Mouse (Mus musculus) CH12.LX (cell line): ENCODE results near the gene Lrrc3c. TPM values are rescaled to one million over a fixed set of nuclear protein-coding genes. Genes with fewer than 3 reads are reported as not detected.
A peak's percentile ranks its signal among the peaks of the same experiment; 100 is the strongest.

Experiments used
- DNase-seq: peaks from one replicate; pipeline ENCODE4 v3.0.0-alpha.2; 2013; ENCODE audit errors: extremely low read depth
- H3K27ac ChIP-seq: 2 replicates; pipeline ENCODE4 v1.5.1; 2012; ENCODE audit warnings: low read depth, mild to moderate bottlenecking, control low read depth, moderate library complexity; ENCODE audit not compliant: insufficient read depth
- H3K27me3 ChIP-seq: replicated peaks from 2 replicates; pipeline ENCODE3; 2012; ENCODE audit warnings: inconsistent platforms
- H3K36me3 ChIP-seq, 2 experiments: replicated peaks in 1 of 2; 2 replicates each; pipeline versions ENCODE3 to v1.6.1; 2012; ENCODE audit warnings: inconsistent platforms in 1 of 2, low read length in 1 of 2, mild to moderate bottlenecking in 1 of 2, mixed read lengths in 1 of 2, moderate library complexity in 1 of 2; ENCODE audit not compliant: control insufficient read depth in 1 of 2, insufficient read depth in 1 of 2
- H3K4me1 ChIP-seq, 2 experiments: 2 replicates each; pipeline ENCODE4 v1.6.1; 2012; ENCODE audit warnings: inconsistent platforms in 1 of 2, moderate library complexity in 1 of 2; ENCODE audit not compliant: insufficient read depth in 2 of 2, control insufficient read depth in 1 of 2
- H3K4me2 ChIP-seq: 2 replicates; pipeline ENCODE4 v1.6.1; 2012; ENCODE audit warnings: low read depth, mild to moderate bottlenecking, control low read depth; ENCODE audit not compliant: poor library complexity, insufficient read depth, severe bottlenecking
- H3K4me3 ChIP-seq, 3 experiments: fragments of 150-350 bp in 1 of 3; sonication (generic) in 1 of 3; replicated peaks in 1 of 3; 2 replicates each; pipeline versions ENCODE3 to v1.5.1; 2011 to 2012; ENCODE audit warnings: low read depth in 2 of 3, low read length in 2 of 3, mild to moderate bottlenecking in 2 of 3, moderate library complexity in 2 of 3, control low read depth in 1 of 3, improper control_type of control experiment in 1 of 3, inconsistent platforms in 1 of 3, mixed read lengths in 1 of 3; ENCODE audit not compliant: poor library complexity in 1 of 3
- H3K79me2 ChIP-seq: replicated peaks from 2 replicates; pipeline ENCODE4 v1.6.1; 2012; ENCODE audit warnings: mild to moderate bottlenecking, moderate library complexity; ENCODE audit not compliant: control insufficient read depth, poor library complexity, insufficient read depth, severe bottlenecking; ENCODE audit errors: extremely low read depth
- H3K9ac ChIP-seq: 2 replicates; pipeline ENCODE4 v1.6.1; 2012; ENCODE audit warnings: low read depth, mild to moderate bottlenecking, control low read depth, moderate library complexity; ENCODE audit not compliant: insufficient read depth
- H3K9me3 ChIP-seq: replicated peaks from 2 replicates; pipeline ENCODE3; 2012; ENCODE audit warnings: low read length, inconsistent platforms, mixed read lengths
- BHLHE40 ChIP-seq: IDR thresholded peaks from 2 replicates; pipeline ENCODE4 v1.6.1; 2011; ENCODE audit warnings: mild to moderate bottlenecking, low read depth, low read length, improper control_type of control experiment
- CHD1 ChIP-seq: IDR thresholded peaks from 2 replicates; pipeline ENCODE4 v1.6.1; 2012; ENCODE audit warnings: low read depth, low read length, improper control_type of control experiment, inconsistent platforms
- CHD2 ChIP-seq: IDR thresholded peaks from 2 replicates; pipeline ENCODE4 v1.6.1; 2011; ENCODE audit warnings: low read length, improper control_type of control experiment
- CTCF ChIP-seq, 2 experiments: IDR thresholded peaks in 1 of 2; conservative IDR thresholded peaks in 1 of 2; 2 replicates each; pipeline ENCODE4 v1.5.1; 2011 to 2012; ENCODE audit warnings: low read depth in 2 of 2, low read length in 2 of 2, improper control_type of control experiment in 1 of 2, inconsistent platforms in 1 of 2, mild to moderate bottlenecking in 1 of 2, moderate library complexity in 1 of 2
- E2F4 ChIP-seq: IDR thresholded peaks from 2 replicates; pipeline ENCODE4 v1.6.1; 2011; ENCODE audit warnings: low read depth, low read length, improper control_type of control experiment; ENCODE audit not compliant: insufficient replicate concordance
- ELF1 ChIP-seq: IDR thresholded peaks from 2 replicates; pipeline ENCODE4 v1.6.1; 2014; ENCODE audit warnings: low read depth, mild to moderate bottlenecking, inconsistent platforms, low read length, improper control_type of control experiment
- EP300 ChIP-seq: IDR thresholded peaks from 2 replicates; pipeline ENCODE4 v1.6.1; 2011; ENCODE audit warnings: low read length, improper control_type of control experiment
- ETS1 ChIP-seq: conservative IDR thresholded peaks from 2 replicates; pipeline ENCODE4 v1.6.1; 2012; ENCODE audit warnings: low read depth, mild to moderate bottlenecking, inconsistent platforms, low read length, improper control_type of control experiment, moderate library complexity
- GABPA ChIP-seq: IDR thresholded peaks from 2 replicates; pipeline ENCODE4 v1.6.1; 2012; ENCODE audit warnings: low read depth, low read length, improper control_type of control experiment, inconsistent platforms; ENCODE audit not compliant: insufficient replicate concordance
- HCFC1 ChIP-seq: IDR thresholded peaks from 2 replicates; pipeline ENCODE4 v1.6.1; 2012; ENCODE audit warnings: low read depth, mild to moderate bottlenecking, inconsistent platforms, low read length, improper control_type of control experiment
- IRF4 ChIP-seq: IDR thresholded peaks from 2 replicates; pipeline ENCODE4 v1.6.1; 2014; ENCODE audit warnings: low read depth, mild to moderate bottlenecking, inconsistent platforms, low read length, improper control_type of control experiment
- JUN ChIP-seq: IDR thresholded peaks from 2 replicates; pipeline ENCODE4 v1.6.1; 2011; ENCODE audit warnings: low read depth, mild to moderate bottlenecking, low read length, improper control_type of control experiment, moderate library complexity; ENCODE audit not compliant: insufficient read depth
- JUND ChIP-seq: conservative IDR thresholded peaks from 2 replicates; pipeline ENCODE4 v1.6.1; 2011; ENCODE audit warnings: low read depth, low read length, improper control_type of control experiment
- KAT2A ChIP-seq: IDR thresholded peaks from 2 replicates; pipeline ENCODE4 v1.6.1; 2012; ENCODE audit warnings: low read length, improper control_type of control experiment, inconsistent platforms; ENCODE audit not compliant: insufficient replicate concordance
- MAFK ChIP-seq: IDR thresholded peaks from 2 replicates; pipeline ENCODE4 v1.6.1; 2011; ENCODE audit warnings: low read length, improper control_type of control experiment; ENCODE audit not compliant: insufficient replicate concordance
- MAX ChIP-seq: IDR thresholded peaks from 2 replicates; pipeline ENCODE4 v1.6.1; 2011; ENCODE audit warnings: low read length, improper control_type of control experiment
- MAZ ChIP-seq: IDR thresholded peaks from 2 replicates; pipeline ENCODE4 v1.6.1; 2012; ENCODE audit warnings: low read depth, mild to moderate bottlenecking, inconsistent platforms, low read length, improper control_type of control experiment, moderate library complexity
- MEF2A ChIP-seq: IDR thresholded peaks from 2 replicates; pipeline ENCODE4 v1.6.1; 2014; ENCODE audit warnings: low read depth, mild to moderate bottlenecking, inconsistent platforms, low read length, improper control_type of control experiment, borderline replicate concordance
- MXI1 ChIP-seq: IDR thresholded peaks from 2 replicates; pipeline ENCODE4 v1.6.1; 2011; ENCODE audit warnings: mild to moderate bottlenecking, low read depth, low read length, improper control_type of control experiment
- MYC ChIP-seq: IDR thresholded peaks from 2 replicates; pipeline ENCODE4 v1.6.1; 2011; ENCODE audit warnings: low read depth, mild to moderate bottlenecking, improper control_type of control experiment, low read length
- NELFE ChIP-seq: IDR thresholded peaks from 2 replicates; pipeline ENCODE4 v1.6.1; 2011; ENCODE audit warnings: low read depth, low read length, improper control_type of control experiment
- NRF1 ChIP-seq: IDR thresholded peaks from 2 replicates; pipeline ENCODE4 v1.6.1; 2014; ENCODE audit warnings: low read depth, mild to moderate bottlenecking, inconsistent platforms, low read length, improper control_type of control experiment, moderate library complexity
- PAX5 ChIP-seq: IDR thresholded peaks from 2 replicates; pipeline ENCODE4 v1.6.1; 2012; ENCODE audit warnings: low read length, inconsistent platforms, mixed read lengths
- POLR2A ChIP-seq: IDR thresholded peaks from 2 replicates; pipeline ENCODE4 v1.6.1; 2011; ENCODE audit warnings: low read depth, mild to moderate bottlenecking, improper control_type of control experiment, low read length
- POLR2AphosphoS2 ChIP-seq: IDR thresholded peaks from 2 replicates; pipeline ENCODE4 v1.6.1; 2011; ENCODE audit warnings: low read depth, low read length, improper control_type of control experiment
- RAD21 ChIP-seq: IDR thresholded peaks from 2 replicates; pipeline ENCODE4 v1.6.1; 2011; ENCODE audit warnings: low read depth, mild to moderate bottlenecking, low read length, improper control_type of control experiment, moderate library complexity
- RCOR1 ChIP-seq: conservative IDR thresholded peaks from 2 replicates; pipeline ENCODE4 v1.6.1; 2012; ENCODE audit warnings: low read depth, mild to moderate bottlenecking, inconsistent platforms, low read length, improper control_type of control experiment
- SIN3A ChIP-seq: IDR thresholded peaks from 2 replicates; pipeline ENCODE4 v1.6.1; 2012; ENCODE audit warnings: low read length, improper control_type of control experiment, inconsistent platforms
- SMC3 ChIP-seq: IDR thresholded peaks from 2 replicates; pipeline ENCODE4 v1.6.1; 2011; ENCODE audit warnings: low read depth, low read length, improper control_type of control experiment
- TBP ChIP-seq: conservative IDR thresholded peaks from 2 replicates; pipeline ENCODE4 v1.6.1; 2011; ENCODE audit warnings: low read depth, low read length, improper control_type of control experiment
- TCF12 ChIP-seq: IDR thresholded peaks from 2 replicates; pipeline ENCODE4 v1.6.1; 2014; ENCODE audit warnings: low read depth, mild to moderate bottlenecking, inconsistent platforms, low read length, improper control_type of control experiment
- UBTF ChIP-seq: IDR thresholded peaks from 2 replicates; pipeline ENCODE4 v1.6.1; 2012; ENCODE audit warnings: low read depth, mild to moderate bottlenecking, inconsistent platforms, low read length, improper control_type of control experiment, moderate library complexity
- USF1 ChIP-seq: IDR thresholded peaks from 2 replicates; pipeline ENCODE4 v1.6.1; 2014; ENCODE audit warnings: low read depth, mild to moderate bottlenecking, inconsistent platforms, low read length, improper control_type of control experiment
- USF2 ChIP-seq: conservative IDR thresholded peaks from 2 replicates; pipeline ENCODE4 v1.6.1; 2011; ENCODE audit warnings: low read depth, low read length, improper control_type of control experiment
- ZC3H11A ChIP-seq: IDR thresholded peaks from 2 replicates; pipeline ENCODE4 v1.6.1; 2012; ENCODE audit warnings: low read depth, mild to moderate bottlenecking, inconsistent platforms, low read length, improper control_type of control experiment
- ZKSCAN1 ChIP-seq: IDR thresholded peaks from 2 replicates; pipeline ENCODE4 v1.6.1; 2012; ENCODE audit warnings: low read depth, inconsistent platforms, low read length, improper control_type of control experiment, borderline replicate concordance
- ZMIZ1 ChIP-seq: IDR thresholded peaks from 2 replicates; pipeline ENCODE4 v1.6.1; 2012; ENCODE audit warnings: low read depth, mild to moderate bottlenecking, inconsistent platforms, low read length, improper control_type of control experiment
- ZNF384 ChIP-seq: IDR thresholded peaks from 2 replicates; pipeline ENCODE4 v1.6.1; 2012; ENCODE audit warnings: low read depth, low read length, improper control_type of control experiment, inconsistent platforms
- dilution Hi-C: fragments of 300-500 bp; cut with MboI; formaldehyde crosslinking; loops from 2 replicates; pipeline ENCODE4 v1.14.3; 2020; ENCODE audit warnings: low sequenced_read_pairs; ENCODE audit not compliant: extremely low pct_unique_long_range_greater_than_20kb, extremely low pct_ligation_motif_present
- in situ Hi-C: fragments of 300-500 bp; cut with MboI; formaldehyde crosslinking; loops from 3 replicates; pipeline ENCODE4 v1.14.3; 2019; ENCODE audit warnings: low sequenced_read_pairs, low pct_ligation_motif_present, low pct_unique_long_range_greater_than_20kb, mixed read lengths
- polyA plus RNA-seq: library from polyadenylated mRNA; unstranded; fragments of >175 nt; gene quantifications from 2 replicates; pipeline ENCODE4 v1.2.1, GENCODE M21; 2012; ENCODE audit warnings: low read depth; ENCODE audit not compliant: insufficient read length
- total RNA-seq, 2 experiments: library from RNA; depleted of rRNA; stranded (reverse); fragments of 300-350 nt in 1 of 2; fragments of >200 nt in 1 of 2; gene quantifications; 2 replicates each; pipeline ENCODE4 v1.2.3; 2012 to 2014

The Lrrc3c gene
- total and polyA plus RNA-seq, 3 experiments = not detected

DNA sequence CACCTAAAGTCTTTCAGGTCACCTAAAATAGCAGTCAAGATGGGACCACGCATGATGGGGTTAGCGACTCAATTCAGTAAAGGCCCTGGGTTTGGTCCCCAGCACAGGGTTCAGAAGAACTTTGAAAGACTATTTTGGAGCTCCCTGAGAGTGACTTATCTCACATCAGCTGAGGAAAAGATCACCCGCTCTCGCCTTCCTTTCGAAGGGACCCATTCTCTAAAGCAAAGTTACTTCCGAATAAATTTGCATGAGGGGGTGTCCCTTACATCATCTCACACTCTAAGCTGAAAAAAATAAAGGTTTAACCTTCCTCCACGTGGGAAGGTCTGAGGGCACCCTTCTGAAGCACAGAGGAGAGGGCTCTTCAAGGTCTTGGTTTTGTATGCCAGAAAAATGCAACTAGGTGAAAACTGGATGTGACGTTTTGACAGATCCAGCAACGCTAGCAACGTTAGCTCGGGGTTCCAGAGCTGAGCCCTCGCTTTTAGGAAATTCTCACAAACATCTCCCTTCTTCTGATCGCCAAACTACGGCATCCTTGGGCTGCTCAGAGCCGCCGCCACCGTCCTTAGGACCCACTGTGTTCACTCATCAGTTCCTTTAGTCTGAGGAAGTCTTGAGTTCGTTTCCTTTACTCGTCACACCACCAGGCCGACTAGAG, 47.6 kb upstream of the Lrrc3c start:
- TF ChIP-seq SMC3 (peak; percentile 6; the same call in 1 of the 2 replicates), ZMIZ1 (peak; percentile 91), ZC3H11A (no peak), MAZ (peak; percentile 90), RCOR1 (peak; percentile 90), RAD21 (no peak; the same call in none of the 2 replicates), JUND (peak; percentile 79), E2F4 (peak; percentile 70; the same call in 1 of the 2 replicates), NRF1 (no peak), IRF4 (peak; percentile 77), ZNF384 (peak; percentile 98), ZKSCAN1 (no peak), TCF12 (peak; percentile 83; the same call in 1 of the 2 replicates), MEF2A (peak; percentile 96), KAT2A (peak; percentile 68; the same call in 1 of the 2 replicates), ETS1 (peak; percentile 95), MAX (peak; percentile 97), JUN (peak; percentile 83; the same call in 1 of the 2 replicates), USF2 (0 out of 2 replicates have a peak, but pooled peaks have one; percentile 8), POLR2AphosphoS2 (peak; percentile 93; the same call in 1 of the 2 replicates), POLR2A (peak; percentile 4; the same call in 1 of the 2 replicates), CTCF (conservative IDR thresholded peaks at IDR 0.05 in 1 of 2, IDR thresholded peaks at IDR 0.05 in 1 of 2; ENCODE audit: low read depth in 2 of 2, low read length in 2 of 2) (no peak), CHD1 (peak; percentile 96; the same call in 1 of the 2 replicates), CHD2 (peak; percentile 81), NELFE (peak; percentile 73; the same call in 1 of the 2 replicates), PAX5 (no peak), MYC (peak; percentile 100), MAFK (peak; percentile 70; the same call in 1 of the 2 replicates), UBTF (peak; percentile 83; the same call in 1 of the 2 replicates), TBP (peak; percentile 90), EP300 (peak; percentile 83), GABPA (no peak), SIN3A (peak; percentile 99), BHLHE40 (peak; percentile 95), USF1 (peak; percentile 39), MXI1 (peak; percentile 99), HCFC1 (peak; percentile 47; the same call in 1 of the 2 replicates), ELF1 (peak; percentile 58; the same call in 1 of the 2 replicates)
- TF ChIP-seq, all 38 proteins: peak for 31
- in situ Hi-C loops = loop anchor here (5.0 kb wide), 2 partner anchors 37 to 82 kb away; partner anchors contain the start of gene Ormdl3

More for the DNA sequence above, 47.6 kb upstream of the Lrrc3c start:
- Histone ChIP-seq H3K4me1 (peaks cover 2 to 52% of the 10 kb centered on the region in 2 experiments; a peak in 3 of 4 replicates), H3K9me3 (peaks cover 3% of the 10 kb centered on the region), H3K27me3 (no peaks in the 10 kb centered on the region), H3K4me2 (peak overlapping the region; percentile 81), H3K79me2 (peaks cover 16% of the 10 kb centered on the region), H3K27ac (peak overlapping the region; percentile 88), H3K9ac (peak overlapping the region; percentile 88), H3K4me3 (peak overlapping the region; percentile 6 to 70 (median 50)), H3K36me3 (no peaks in the 10 kb centered on the region)
- dilution Hi-C loops = no loop called here
- DNase-seq = peak; percentile 96
